Mouse (Mus musculus): ENCODE results near the gene Slit3. TPM values are rescaled to one million over a fixed set of nuclear protein-coding genes. Genes with fewer than 3 reads are reported as not detected.

Gene Slit3
- polyA plus RNA-seq, 1 experiment from 2014 or later = 3.5 TPM

DNA sequence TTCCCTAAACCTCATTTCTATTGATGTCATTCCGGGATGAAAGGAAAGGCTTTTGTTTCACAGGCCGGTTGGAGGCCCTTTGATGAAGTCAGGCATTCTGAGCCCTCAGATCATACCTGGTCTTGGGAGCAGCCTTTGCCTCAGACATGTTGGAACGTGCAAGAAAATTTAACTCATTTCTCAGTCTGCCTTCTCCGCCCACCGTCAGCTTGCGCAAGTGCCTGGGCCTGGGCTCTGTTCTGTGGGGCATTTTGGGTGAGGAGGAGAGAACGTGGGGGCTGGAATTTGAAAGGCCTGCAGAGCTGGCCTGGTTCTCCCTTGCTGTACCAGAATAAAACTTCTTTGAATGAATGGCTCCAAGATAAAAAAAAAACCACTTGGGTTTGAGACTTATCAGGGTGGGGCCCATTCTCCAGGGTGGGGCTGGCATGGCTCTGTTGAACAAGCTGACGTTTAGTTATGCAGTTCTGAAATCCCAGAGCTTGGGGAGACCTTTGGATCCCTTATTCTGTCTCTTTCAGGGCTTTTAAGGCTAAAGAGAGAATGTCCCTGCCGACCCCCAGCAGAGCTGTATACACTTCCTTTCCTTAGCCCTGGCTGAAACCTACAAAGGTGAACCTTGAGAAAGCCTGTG lies 294.9 kb downstream of the Slit3 start:
- no peak for ATAC-seq (ENCODE audit: low FRiP score, low TSS enrichment)
- WGBS = 51% methylated on average over 9 of the region's 9 CpGs
- no peak for DNase-seq
- Histone ChIP-seq H3K9me3 (ENCODE audit: control insufficient read depth, low read length) (no peaks in the 10 kb centered on the region), H3K9ac (replicated peaks; ENCODE audit: low read length) (no peak overlapping the region), H3K4me2 (ENCODE audit: low read length) (no peak overlapping the region), H3K4me1 (ENCODE audit: control insufficient read depth, insufficient read depth, low read length) (no peaks in the 10 kb centered on the region), H3K36me3 (ENCODE audit: control insufficient read depth, insufficient read depth, low read length) (no peaks in the 10 kb centered on the region), H3K27ac (replicated peaks; ENCODE audit: low read depth, low read length) (no peak overlapping the region), H3K4me3 (replicated peaks; ENCODE audit: low read depth, low read length) (no peak overlapping the region), H3K27me3 (ENCODE audit: control insufficient read depth, insufficient read depth, low read length) (peaks cover 4% of the 10 kb centered on the region; the same call in 1 of the 2 replicates)

DNA sequence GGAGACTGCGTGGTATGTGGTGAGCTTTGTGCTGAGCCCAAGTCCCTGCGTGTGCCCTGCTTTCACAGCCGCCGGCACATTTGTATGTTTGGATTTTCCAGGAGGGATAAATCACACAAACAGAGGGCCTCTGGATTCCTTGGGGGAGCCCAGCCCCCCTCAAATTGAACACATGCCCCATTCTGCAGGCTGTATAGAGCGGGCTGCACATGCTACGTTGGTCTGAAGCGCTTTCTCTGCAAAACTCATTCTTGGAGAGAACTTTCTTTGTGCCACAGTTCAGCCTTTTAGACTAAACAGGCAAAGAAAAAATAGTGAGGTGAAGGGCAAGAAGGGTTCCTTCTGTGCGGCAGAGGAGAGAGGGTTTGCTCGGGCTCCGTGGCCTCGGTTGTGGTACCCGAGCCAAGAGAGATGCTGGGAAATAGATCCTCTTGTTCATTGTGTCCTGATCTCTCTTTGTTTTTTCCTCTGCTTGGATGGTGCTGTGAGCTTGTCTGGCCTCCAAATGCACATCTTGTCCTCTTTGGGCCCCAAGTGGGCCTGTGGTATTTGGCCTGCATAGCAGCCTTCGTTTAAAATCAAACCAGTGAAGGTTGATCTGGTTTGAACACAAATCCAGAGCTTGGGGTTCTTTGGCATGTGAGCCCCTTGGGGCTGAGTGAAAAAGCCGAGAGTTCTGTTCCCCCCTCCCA lies 295.5 kb downstream of the Slit3 start:
- H3K4me1 ChIP-seq (ENCODE audit: control insufficient read depth, insufficient read depth, low read length) = no peaks in the 10 kb centered on the region
- no peak overlapping the region for H3K27ac ChIP-seq (replicated peaks; ENCODE audit: low read depth, low read length)
- H3K4me3 ChIP-seq (replicated peaks; ENCODE audit: low read depth, low read length) = no peak overlapping the region
- no peaks in the 10 kb centered on the region for H3K36me3 ChIP-seq (ENCODE audit: control insufficient read depth, insufficient read depth, low read length)
- WGBS = 59% methylated on average over 14 of the region's 14 CpGs
- DNase-seq = no peak
- no peak overlapping the region for H3K9ac ChIP-seq (replicated peaks; ENCODE audit: low read length)
- peaks cover 4% of the 10 kb centered on the region; the same call in 1 of the 2 replicates for H3K27me3 ChIP-seq (ENCODE audit: control insufficient read depth, insufficient read depth, low read length)
- ATAC-seq (ENCODE audit: low FRiP score, low TSS enrichment) = no peak
- no peak overlapping the region for H3K4me2 ChIP-seq (ENCODE audit: low read length)
- no peaks in the 10 kb centered on the region for H3K9me3 ChIP-seq (ENCODE audit: control insufficient read depth, low read length)

DNA sequence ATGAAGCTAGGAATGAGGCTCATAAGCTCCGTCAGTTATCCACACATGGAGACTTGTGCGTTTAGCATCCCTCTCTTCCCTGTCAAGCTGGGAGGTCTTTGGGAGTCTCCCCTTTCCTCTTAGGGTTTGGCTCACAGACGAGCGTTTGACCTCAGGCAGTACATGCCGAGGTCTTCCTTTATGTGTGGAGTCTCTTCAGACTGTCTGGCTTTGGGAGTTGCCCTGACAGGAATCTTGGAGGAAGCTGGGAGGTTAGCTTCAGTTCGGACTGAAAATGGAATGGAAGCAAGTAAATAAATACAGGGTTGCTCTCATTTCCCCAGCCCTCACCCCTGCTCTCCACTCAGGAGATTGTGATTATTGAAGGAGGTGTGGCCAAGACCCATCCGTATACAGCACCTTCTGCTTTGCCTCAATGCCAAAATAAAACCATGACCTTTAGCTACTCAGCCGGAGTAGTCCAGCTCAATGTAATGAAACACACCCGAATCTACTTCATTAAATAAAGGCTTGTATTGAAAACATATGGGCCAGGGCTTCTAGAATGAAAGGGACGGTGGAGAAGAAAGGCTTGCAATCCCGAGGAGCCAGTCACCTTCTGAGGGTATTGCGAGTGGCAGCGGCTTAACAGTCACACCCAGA lies 297.0 kb downstream of the Slit3 start:
- no peaks in the 10 kb centered on the region for H3K36me3 ChIP-seq (ENCODE audit: control insufficient read depth, insufficient read depth, low read length)
- H3K4me3 ChIP-seq (replicated peaks; ENCODE audit: low read depth, low read length) = no peak overlapping the region
- peaks cover 4% of the 10 kb centered on the region; the same call in 1 of the 2 replicates for H3K27me3 ChIP-seq (ENCODE audit: control insufficient read depth, insufficient read depth, low read length)
- no peak overlapping the region for H3K4me2 ChIP-seq (ENCODE audit: low read length)
- no peak for DNase-seq
- H3K9me3 ChIP-seq (ENCODE audit: control insufficient read depth, low read length) = no peaks in the 10 kb centered on the region
- no peaks in the 10 kb centered on the region for H3K4me1 ChIP-seq (ENCODE audit: control insufficient read depth, insufficient read depth, low read length)
- ATAC-seq (ENCODE audit: low FRiP score, low TSS enrichment) = no peak
- no peak overlapping the region for H3K9ac ChIP-seq (replicated peaks; ENCODE audit: low read length)
- WGBS = 77% methylated on average over 13 of the region's 13 CpGs
- H3K27ac ChIP-seq (replicated peaks; ENCODE audit: low read depth, low read length) = no peak overlapping the region

DNA sequence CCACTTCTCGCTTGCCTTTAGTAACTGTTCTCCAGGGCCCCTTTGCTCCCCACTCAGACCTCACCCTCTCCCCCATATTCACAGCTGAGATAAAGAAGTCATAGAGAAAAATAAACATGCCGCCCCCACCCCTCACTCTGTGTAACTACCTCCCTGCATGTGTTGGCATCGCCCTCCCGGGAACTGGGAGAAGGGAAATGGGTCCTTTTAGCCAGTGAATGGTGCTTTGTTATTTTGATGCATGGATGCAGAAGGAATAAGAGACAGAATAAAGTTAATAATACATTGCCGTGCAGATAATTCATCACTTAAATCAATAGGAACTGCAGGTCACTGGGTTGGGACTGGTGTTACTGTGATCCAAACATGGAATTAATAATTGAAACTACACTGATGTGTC lies 298.0 kb downstream of the Slit3 start:
- Histone ChIP-seq H3K4me1 (ENCODE audit: control insufficient read depth, insufficient read depth, low read length) (no peaks in the 10 kb centered on the region), H3K9me3 (ENCODE audit: control insufficient read depth, low read length) (no peaks in the 10 kb centered on the region), H3K4me2 (ENCODE audit: low read length) (no peak overlapping the region), H3K4me3 (replicated peaks; ENCODE audit: low read depth, low read length) (no peak overlapping the region), H3K36me3 (ENCODE audit: control insufficient read depth, insufficient read depth, low read length) (no peaks in the 10 kb centered on the region), H3K27ac (replicated peaks; ENCODE audit: low read depth, low read length) (no peak overlapping the region), H3K27me3 (ENCODE audit: control insufficient read depth, insufficient read depth, low read length) (peaks cover 4% of the 10 kb centered on the region; the same call in 1 of the 2 replicates), H3K9ac (replicated peaks; ENCODE audit: low read length) (no peak overlapping the region)
- 86% methylated on average over 5 of the region's 5 CpGs for WGBS
- ATAC-seq (ENCODE audit: low FRiP score, low TSS enrichment) (no peak), DNase-seq (no peak)

DNA sequence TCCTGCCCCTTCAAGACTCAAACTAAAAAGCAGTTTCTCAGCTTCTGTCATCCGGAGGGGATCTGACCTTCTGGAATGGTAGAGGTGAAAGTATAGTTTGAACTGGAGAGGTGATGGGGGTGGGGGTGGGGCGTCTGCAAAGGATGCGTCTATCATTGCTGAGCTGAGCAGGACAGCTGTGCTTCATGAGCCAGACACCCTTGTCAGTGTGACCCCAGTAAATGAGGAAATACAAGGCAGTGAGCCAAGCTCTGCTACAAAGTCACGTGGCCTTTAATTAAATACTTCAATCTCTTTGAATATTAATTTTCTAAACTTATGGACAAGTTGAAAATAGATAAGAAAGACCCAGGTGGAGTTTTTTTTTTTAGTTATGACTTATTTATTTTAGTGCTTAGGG lies 300.7 kb downstream of the Slit3 start:
- H3K9ac ChIP-seq (replicated peaks; ENCODE audit: low read length) = no peak overlapping the region
- H3K36me3 ChIP-seq (ENCODE audit: control insufficient read depth, insufficient read depth, low read length) = no peaks in the 10 kb centered on the region
- H3K9me3 ChIP-seq (ENCODE audit: control insufficient read depth, low read length) = no peaks in the 10 kb centered on the region
- no peak overlapping the region for H3K4me2 ChIP-seq (ENCODE audit: low read length)
- H3K27ac ChIP-seq (replicated peaks; ENCODE audit: low read depth, low read length) = no peak overlapping the region
- no peaks in the 10 kb centered on the region for H3K4me1 ChIP-seq (ENCODE audit: control insufficient read depth, insufficient read depth, low read length)
- ATAC-seq (ENCODE audit: low FRiP score, low TSS enrichment) (no peak), DNase-seq (no peak)
- H3K4me3 ChIP-seq (replicated peaks; ENCODE audit: low read depth, low read length) = no peak overlapping the region
- WGBS = 62% methylated on average over 4 of the region's 4 CpGs
- H3K27me3 ChIP-seq (ENCODE audit: control insufficient read depth, insufficient read depth, low read length) = no peaks in the 10 kb centered on the region

DNA sequence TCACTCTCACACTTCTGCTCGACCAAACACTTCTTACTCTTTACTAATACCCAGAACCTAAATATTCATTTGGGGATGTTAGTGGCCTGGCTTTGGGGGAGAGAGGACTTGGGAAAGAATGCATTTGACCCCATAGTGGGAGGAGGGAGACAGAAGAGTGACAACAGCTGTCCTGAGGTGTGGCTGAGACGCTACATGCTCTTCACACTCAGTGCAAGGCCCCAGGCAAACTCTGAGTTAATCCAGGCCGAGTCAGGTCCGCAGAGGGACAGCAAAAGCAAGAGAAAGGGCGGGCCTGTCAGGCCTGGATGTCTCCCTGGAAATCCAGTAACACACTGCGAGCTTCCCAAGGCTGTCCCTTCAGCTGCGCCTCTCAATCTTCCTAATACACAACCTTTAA lies 307.0 kb downstream of the Slit3 start:
- 70% methylated on average over 7 of the region's 7 CpGs for WGBS
- no peak for ATAC-seq (ENCODE audit: low FRiP score, low TSS enrichment)
- no peaks in the 10 kb centered on the region for H3K9me3 ChIP-seq (ENCODE audit: control insufficient read depth, low read length)
- DNase-seq = no peak
- no peak overlapping the region for H3K4me2 ChIP-seq (ENCODE audit: low read length)
- H3K4me1 ChIP-seq (ENCODE audit: control insufficient read depth, insufficient read depth, low read length) = no peaks in the 10 kb centered on the region
- H3K4me3 ChIP-seq (replicated peaks; ENCODE audit: low read depth, low read length) = no peak overlapping the region
- H3K9ac ChIP-seq (replicated peaks; ENCODE audit: low read length) = no peak overlapping the region
- no peaks in the 10 kb centered on the region for H3K36me3 ChIP-seq (ENCODE audit: control insufficient read depth, insufficient read depth, low read length)
- H3K27me3 ChIP-seq (ENCODE audit: control insufficient read depth, insufficient read depth, low read length) = no peaks in the 10 kb centered on the region
- H3K27ac ChIP-seq (replicated peaks; ENCODE audit: low read depth, low read length) = no peak overlapping the region

DNA sequence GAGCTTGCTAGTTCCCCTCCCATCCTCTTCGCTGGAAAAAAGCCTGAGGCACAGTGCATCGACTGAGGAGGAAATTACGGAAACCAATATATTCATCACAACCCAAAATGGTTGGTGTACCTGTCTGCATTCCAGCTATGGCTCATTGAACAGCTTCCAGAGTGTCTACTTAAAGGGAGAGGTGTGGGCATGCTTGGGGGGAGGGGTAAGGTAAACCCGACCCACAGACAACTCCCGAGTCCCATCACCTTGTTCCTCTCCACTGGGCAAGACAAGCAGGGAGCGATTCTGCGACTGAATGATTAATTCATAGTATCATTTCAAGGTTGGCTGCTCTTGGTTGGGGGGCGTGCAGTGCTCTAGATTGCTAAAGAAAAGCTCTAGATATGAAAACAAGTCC lies 310.1 kb downstream of the Slit3 start:
- 71% methylated on average over 8 of the region's 8 CpGs for WGBS

DNA sequence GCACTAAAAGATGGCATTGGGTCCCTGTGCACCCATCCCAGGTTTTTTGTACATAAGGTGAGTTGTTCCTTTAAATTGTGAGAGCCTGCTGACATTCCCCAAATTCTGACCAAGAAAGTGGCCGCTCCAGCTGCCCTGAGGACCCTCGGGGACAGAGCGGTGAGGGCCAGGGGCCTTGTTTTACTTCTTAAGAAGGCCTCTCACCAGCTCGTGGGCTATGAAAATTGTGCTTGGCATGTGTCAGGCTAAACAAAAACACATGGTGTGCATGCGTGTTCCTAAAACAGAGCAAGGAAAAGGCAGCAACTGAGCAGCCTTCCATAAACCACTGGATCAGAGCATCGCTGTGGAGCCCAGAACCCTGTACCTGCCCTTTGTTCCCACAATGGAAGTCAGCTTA lies 316.5 kb downstream of the Slit3 start:
- ATAC-seq (ENCODE audit: low FRiP score, low TSS enrichment) = no peak
- Histone ChIP-seq H3K4me2 (ENCODE audit: low read length) (no peak overlapping the region), H3K9ac (replicated peaks; ENCODE audit: low read length) (no peak overlapping the region), H3K27me3 (ENCODE audit: control insufficient read depth, insufficient read depth, low read length) (peaks cover 3% of the 10 kb centered on the region; the same call in 1 of the 2 replicates), H3K4me1 (ENCODE audit: control insufficient read depth, insufficient read depth, low read length) (no peaks in the 10 kb centered on the region), H3K4me3 (replicated peaks; ENCODE audit: low read depth, low read length) (no peak overlapping the region), H3K36me3 (ENCODE audit: control insufficient read depth, insufficient read depth, low read length) (no peaks in the 10 kb centered on the region), H3K9me3 (ENCODE audit: control insufficient read depth, low read length) (no peaks in the 10 kb centered on the region), H3K27ac (replicated peaks; ENCODE audit: low read depth, low read length) (no peak overlapping the region)
- no peak for DNase-seq
- WGBS = 86% methylated on average over 6 of the region's 6 CpGs

More for the DNA sequence above, 310.1 kb downstream of the Slit3 start:
- DNase-seq = no peak
- Histone ChIP-seq H3K27me3 (ENCODE audit: control insufficient read depth, insufficient read depth, low read length) (no peaks in the 10 kb centered on the region), H3K9me3 (ENCODE audit: control insufficient read depth, low read length) (no peaks in the 10 kb centered on the region), H3K4me2 (ENCODE audit: low read length) (no peak overlapping the region), H3K4me3 (replicated peaks; ENCODE audit: low read depth, low read length) (no peak overlapping the region), H3K36me3 (ENCODE audit: control insufficient read depth, insufficient read depth, low read length) (no peaks in the 10 kb centered on the region), H3K4me1 (ENCODE audit: control insufficient read depth, insufficient read depth, low read length) (no peaks in the 10 kb centered on the region), H3K9ac (replicated peaks; ENCODE audit: low read length) (no peak overlapping the region), H3K27ac (replicated peaks; ENCODE audit: low read depth, low read length) (no peak overlapping the region)
- no peak for ATAC-seq (ENCODE audit: low FRiP score, low TSS enrichment)

Data from midbrain, embryonic 14.5 days (tissue).